Mouse (Mus musculus) bone marrow, adult 2 months (tissue): ENCODE measurements at regions not wholly inside any gene's neighbourhood (a gene's known extent, or its start where the extent isn't known, plus 50 kb on each side); places are given as distances from the start of the nearest gene placed in this dataset.

Experiments used
- CTCF ChIP-seq: fragments of 200-500 bp; IDR thresholded peaks from 2 replicates; pipeline ENCODE4 v1.5.1; 2011; ENCODE audit warnings: low read length, control low read depth; ENCODE audit not compliant: control insufficient read depth, insufficient read depth
- POLR2A ChIP-seq: fragments of 200-500 bp; IDR thresholded peaks from 2 replicates; pipeline ENCODE4 v1.6.1; 2011; ENCODE audit warnings: low read depth, mild to moderate bottlenecking, control low read depth, low read length, borderline replicate concordance; ENCODE audit not compliant: control insufficient read depth

DNA sequence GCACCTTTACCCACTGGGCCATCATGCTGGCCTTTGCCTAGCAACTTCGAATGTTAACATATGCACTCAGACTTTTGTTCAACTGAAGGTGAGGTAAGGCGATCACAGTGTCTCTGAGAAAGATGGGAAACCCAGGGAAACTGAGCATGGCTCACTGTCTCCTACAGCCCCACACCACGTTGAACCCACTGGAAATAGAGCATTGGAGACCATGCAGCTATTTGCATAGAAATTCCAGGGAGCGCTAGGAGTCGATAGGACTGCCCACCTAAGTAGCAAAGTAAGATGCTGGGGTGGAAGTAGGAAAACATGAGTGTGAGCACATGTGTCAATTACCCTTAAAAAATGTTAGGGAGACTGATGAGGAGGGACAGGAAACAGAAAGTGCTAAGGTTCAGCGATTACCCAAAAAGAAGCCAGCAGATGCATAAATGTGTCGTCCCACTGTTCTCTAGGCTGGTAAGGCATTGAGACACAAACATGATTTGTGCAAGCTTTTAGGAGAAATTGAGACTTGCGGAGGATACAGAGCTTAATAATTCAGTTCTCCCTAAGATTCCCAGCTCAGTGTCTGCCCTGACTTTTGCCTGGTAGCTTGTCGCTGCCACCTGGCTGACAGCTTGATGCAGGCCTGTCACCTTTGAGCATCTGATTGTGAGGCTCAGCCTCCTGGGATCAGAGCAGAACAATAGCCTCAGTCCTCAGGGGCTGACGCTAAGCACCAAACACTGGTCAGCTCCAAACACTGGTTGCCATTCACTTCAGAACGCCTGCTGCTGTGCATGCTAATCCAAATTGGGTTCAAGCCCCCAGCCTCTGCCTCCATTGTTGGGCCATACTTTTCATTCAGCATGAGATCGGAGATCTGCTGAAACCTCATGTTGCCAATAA lies 183.7 kb upstream of the Rgma start:
- TF ChIP-seq CTCF (no peak), POLR2A (no peak)
